ENCODE assay signal across 18 mouse cellular contexts in the genomic region with DNA sequence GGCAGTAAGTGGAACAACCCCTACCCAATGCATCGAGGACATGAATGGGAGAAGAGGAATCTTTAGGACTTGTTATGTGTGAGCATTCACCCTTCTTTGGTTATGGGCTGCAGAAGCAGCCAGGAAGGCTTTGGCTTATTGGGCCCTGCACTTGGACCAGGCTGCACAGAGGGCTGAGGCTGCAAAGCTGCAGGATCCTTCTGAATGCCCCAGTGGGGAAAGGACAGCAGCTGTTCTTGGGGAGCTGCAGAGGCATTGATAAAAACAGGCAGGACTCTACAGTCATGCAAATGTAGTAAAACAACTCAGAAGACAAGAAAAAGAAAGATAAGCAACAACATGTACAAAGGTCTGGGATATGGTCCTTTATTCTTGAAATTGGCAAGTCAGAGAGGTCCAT.
A peak's percentile ranks its signal among the peaks of the same experiment; 100 is the strongest.
DNase-seq lines count a peak whose midpoint lies in the region; ATAC-seq and TF ChIP-seq lines count a peak whose summit lies in the region.
"Had no signal": no experiment of that assay in that cellular context is flagged by ENCODE, and none has a peak within 500 bp of the region (broad histone marks: within the 10 kb centered on the region; RNA-seq: fewer than 3 reads in every experiment).

No protein-coding gene starts in this region.

- WGBS in forebrain, embryonic 16.5 days = 44% methylated on average over 1 of the region's 1 CpGs
- WGBS in forebrain, postnatal 0 days = 32% methylated on average over 1 of the region's 1 CpGs
- 54% methylated on average over 1 of the region's 1 CpGs for WGBS in liver, embryonic 16.5 days (ENCODE audit: insufficient replicate concordance)

- H3K4me2 ChIP-seq in forebrain, embryonic 16.5 days (ENCODE audit: low read length) = no peak overlapping the region
- no peak overlapping the region for H3K4me2 ChIP-seq in forebrain, postnatal 0 days (ENCODE audit: low read depth)
- H3K4me2 ChIP-seq in liver, embryonic 16.5 days (ENCODE audit: low read depth, low read length) = no peak overlapping the region
- H3K4me2 ChIP-seq: heart, embryonic 11.5 days; hindbrain, embryonic 12.5 days; hindbrain, embryonic 15.5 days had no signal

- TF ChIP-seq CTCF in forebrain, postnatal 0 days (IDR thresholded peaks at IDR 0.05; ENCODE audit: low read depth) = no peak
- TF ChIP-seq CTCF in brain, embryonic 14.5 days (IDR thresholded peaks at IDR 0.05; ENCODE audit: borderline replicate concordance, extremely low read depth, insufficient read depth, insufficient read length) = no peak

- H3K27ac ChIP-seq in forebrain, embryonic 16.5 days (ENCODE audit: low read length) = no peak overlapping the region
- H3K27ac ChIP-seq in forebrain, postnatal 0 days (ENCODE audit: low read depth, low read length) = no peak overlapping the region
- H3K27ac ChIP-seq in liver, embryonic 16.5 days (ENCODE audit: low read length) = peak overlapping the region; percentile 59
- H3K27ac ChIP-seq: heart, adult 2 months; hindbrain, embryonic 12.5 days; hindbrain, embryonic 15.5 days had no signal

- H3K9ac ChIP-seq in forebrain, embryonic 16.5 days (replicated peaks; ENCODE audit: low read depth, low read length) = no peak overlapping the region
- H3K9ac ChIP-seq in forebrain, postnatal 0 days = no peak overlapping the region
- no peak overlapping the region for H3K9ac ChIP-seq in liver, embryonic 16.5 days (ENCODE audit: low read depth, low read length)
- H3K9ac ChIP-seq: hindbrain, embryonic 12.5 days; hindbrain, embryonic 15.5 days had no signal

- no peaks in the 10 kb centered on the region for H3K4me1 ChIP-seq in forebrain, embryonic 16.5 days (replicated peaks; ENCODE audit: control insufficient read depth, insufficient read depth, low read length)
- no peaks in the 10 kb centered on the region for H3K4me1 ChIP-seq in forebrain, postnatal 0 days (ENCODE audit: insufficient read depth)
- H3K4me1 ChIP-seq in liver, embryonic 16.5 days (ENCODE audit: control insufficient read depth, low read depth, low read length) = peaks cover 2% of the 10 kb centered on the region; the same call in 1 of the 2 replicates
- H3K4me1 ChIP-seq: hindbrain, embryonic 15.5 days had no signal

- TF ChIP-seq POLR2A in brain, embryonic 14.5 days (IDR thresholded peaks at IDR 0.05; ENCODE audit: borderline replicate concordance, extremely low read depth, insufficient read depth, insufficient read length, poor library complexity, severe bottlenecking) = no peak

- DNase-seq in forebrain, postnatal 0 days = no peak
- DNase-seq in liver = no peak
- peak; percentile 52 for DNase-seq in brain, embryonic 14.5 days (ENCODE audit: low read depth)
- DNase-seq in skeletal muscle tissue, adult 2 months (ENCODE audit: low read depth, low spot score) = peak; percentile 17
- DNase-seq: adrenal gland, adult 8-10 months; adrenal gland, postnatal 25 days; cerebellum, adult 18-20 months; cerebellum, adult 9-10 months; cerebellum, postnatal 14 days; gastrocnemius, postnatal 14 days; heart, adult 2 months had no signal

- no peaks in the 10 kb centered on the region for H3K27me3 ChIP-seq in forebrain, embryonic 16.5 days (replicated peaks; ENCODE audit: control insufficient read depth, insufficient read depth, low read length)
- H3K27me3 ChIP-seq in forebrain, postnatal 0 days (ENCODE audit: insufficient read depth, low read length) = no peaks in the 10 kb centered on the region
- H3K27me3 ChIP-seq in liver, embryonic 16.5 days (ENCODE audit: control insufficient read depth, insufficient read depth, low read depth, low read length) = no peaks in the 10 kb centered on the region

- H3K4me3 ChIP-seq in forebrain, embryonic 16.5 days (replicated peaks; ENCODE audit: low read length) = no peak overlapping the region
- H3K4me3 ChIP-seq in forebrain, postnatal 0 days (ENCODE audit: low read depth, low read length) = no peak overlapping the region
- no peak overlapping the region for H3K4me3 ChIP-seq in liver, embryonic 16.5 days (ENCODE audit: low read depth, low read length)
- H3K4me3 ChIP-seq: heart, adult 2 months; hindbrain, embryonic 12.5 days; hindbrain, embryonic 15.5 days had no signal

- H3K9me3 ChIP-seq in forebrain, embryonic 16.5 days (ENCODE audit: control insufficient read depth, low read length) = no peaks in the 10 kb centered on the region
- H3K9me3 ChIP-seq in forebrain, postnatal 0 days (ENCODE audit: low read length) = no peaks in the 10 kb centered on the region
- H3K9me3 ChIP-seq in liver, embryonic 16.5 days (replicated peaks; ENCODE audit: control insufficient read depth, low read length) = no peaks in the 10 kb centered on the region
- H3K9me3 ChIP-seq: hindbrain, embryonic 12.5 days; hindbrain, embryonic 15.5 days had no signal

- H3K36me3 ChIP-seq in forebrain, embryonic 16.5 days (ENCODE audit: control insufficient read depth, insufficient read depth) = no peaks in the 10 kb centered on the region
- no peaks in the 10 kb centered on the region for H3K36me3 ChIP-seq in forebrain, postnatal 0 days (ENCODE audit: insufficient read depth)
- H3K36me3 ChIP-seq in liver, embryonic 16.5 days (ENCODE audit: control insufficient read depth, insufficient read depth) = no peaks in the 10 kb centered on the region
- H3K36me3 ChIP-seq: hindbrain, embryonic 12.5 days; hindbrain, embryonic 15.5 days had no signal

- 0 out of 2 replicates have a peak, but pooled peaks have one; percentile 26 for ATAC-seq in forebrain, embryonic 16.5 days
- no peak for ATAC-seq in forebrain, postnatal 0 days
- no peak for ATAC-seq in liver, embryonic 16.5 days (ENCODE audit: low read depth)
- ATAC-seq: CD4-positive, CD25-positive, alpha-beta regulatory T cell, adult 4 months; intestine, postnatal 0 days had no signal

Comparison
In these comparisons a context has a peak if more than half of its experiments do, and no peak if none do; other contexts are left out.
1. DNase-seq: peak in brain, embryonic 14.5 days (single experiment) and skeletal muscle tissue, adult 2 months (single experiment); none in forebrain, postnatal 0 days (single experiment) and liver (single experiment).